26 mouse cellular contexts compared by ENCODE assay signal in the genomic region with DNA sequence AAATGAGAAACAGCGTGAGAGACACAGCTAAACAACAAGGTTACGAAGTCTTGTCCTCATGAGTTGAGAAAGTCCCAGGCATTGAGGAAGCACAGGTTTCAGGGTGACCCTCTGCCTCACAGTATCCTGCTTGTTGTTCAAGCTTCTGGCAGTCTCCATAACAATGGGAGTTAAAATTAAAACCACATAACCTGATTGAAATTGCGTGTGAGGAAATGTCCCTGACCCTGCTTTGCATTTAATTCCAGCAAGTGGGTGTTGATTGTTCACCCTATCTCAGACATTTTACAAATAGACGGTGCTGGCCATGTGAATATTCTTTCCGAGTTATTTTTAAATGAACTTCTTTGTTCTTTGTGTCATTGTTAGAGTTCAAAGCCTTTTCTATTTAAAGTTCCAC.
DNase-seq lines count a peak whose midpoint lies in the region; ATAC-seq lines count a peak whose summit lies in the region.
"Had no signal": no experiment of that assay in that cellular context is flagged by ENCODE, and none has a peak within 500 bp of the region (broad histone marks: within the 10 kb centered on the region; RNA-seq: fewer than 3 reads in every experiment).

No protein-coding gene starts in this region.

- H3K4me2 ChIP-seq in heart, embryonic 13.5 days, result no peak overlapping the region
- no peak overlapping the region for H3K4me2 ChIP-seq in heart, embryonic 16.5 days (ENCODE audit: low read depth, low read length)
- H3K4me2 ChIP-seq: forebrain, embryonic 13.5 days; hindbrain, embryonic 12.5 days; hindbrain, embryonic 15.5 days had no signal

- intact Hi-C loops in heart, postnatal 36 days (cut with DNase I), result no loop called here
- intact Hi-C loops in heart, postnatal 10 days (cut with DNase I), result no loop called here

- peak overlapping the region; percentile 57 for H3K27ac ChIP-seq in heart, embryonic 13.5 days (replicated peaks)
- no peak overlapping the region for H3K27ac ChIP-seq in heart, embryonic 10.5 days
- peak overlapping the region; percentile 64 for H3K27ac ChIP-seq in heart, embryonic 16.5 days (ENCODE audit: low read length)
- H3K27ac ChIP-seq: forebrain, embryonic 10.5 days; forebrain, embryonic 13.5 days; hindbrain, embryonic 12.5 days; hindbrain, embryonic 15.5 days had no signal

- 0 out of 2 replicates have a peak, but pooled peaks cover 5% of the 10 kb centered on the region for H3K9me3 ChIP-seq in heart, embryonic 13.5 days
- H3K9me3 ChIP-seq in heart, embryonic 10.5 days, result no peaks in the 10 kb centered on the region
- H3K9me3 ChIP-seq in heart, embryonic 16.5 days (replicated peaks; ENCODE audit: control insufficient read depth, low read length), result 0 out of 2 replicates have a peak, but pooled peaks cover 2% of the 10 kb centered on the region
- H3K9me3 ChIP-seq: forebrain, embryonic 10.5 days; forebrain, embryonic 13.5 days; hindbrain, embryonic 12.5 days; hindbrain, embryonic 15.5 days had no signal

- peak; percentile 10 to 13 for DNase-seq in heart, adult 18-20 months
- DNase-seq in heart, postnatal 36 days, result no peak
- no peak for DNase-seq in heart, embryonic 10.5 days (ENCODE audit: low spot score)
- DNase-seq in heart, postnatal 4 days, result no peak
- DNase-seq in heart, postnatal 10 days, result peak; percentile 3
- no peak for DNase-seq in spleen, adult 12 weeks (ENCODE audit: low spot score)
- DNase-seq: adrenal gland, adult 2 months; adrenal gland, postnatal 14 days; B cell, adult 2 months; cerebellum, adult 18-20 months; cerebellum, adult 9-10 months; cerebellum, postnatal 14 days; gastrocnemius, postnatal 14 days; kidney, adult 2 months; kidney, postnatal 10 days had no signal

- no peaks in the 10 kb centered on the region for H3K27me3 ChIP-seq in heart, embryonic 13.5 days (replicated peaks)
- no peaks in the 10 kb centered on the region for H3K27me3 ChIP-seq in heart, embryonic 10.5 days (ENCODE audit: insufficient read depth, poor library complexity, severe bottlenecking)
- H3K27me3 ChIP-seq in heart, embryonic 16.5 days (ENCODE audit: control insufficient read depth, insufficient read depth, low read length), result no peaks in the 10 kb centered on the region
- H3K27me3 ChIP-seq: CH12.LX; forebrain, embryonic 13.5 days; hindbrain, embryonic 12.5 days; hindbrain, embryonic 15.5 days; Patski had no signal

- no peak overlapping the region for H3K9ac ChIP-seq in heart, embryonic 13.5 days
- H3K9ac ChIP-seq in heart, embryonic 16.5 days (ENCODE audit: low read length), result no peak overlapping the region
- H3K9ac ChIP-seq: forebrain, embryonic 13.5 days; hindbrain, embryonic 12.5 days; hindbrain, embryonic 15.5 days had no signal

- no peak overlapping the region for H3K4me3 ChIP-seq in heart, embryonic 13.5 days
- no peak overlapping the region for H3K4me3 ChIP-seq in heart, embryonic 10.5 days
- H3K4me3 ChIP-seq in heart, embryonic 16.5 days (ENCODE audit: low read length), result no peak overlapping the region
- H3K4me3 ChIP-seq: forebrain, embryonic 10.5 days; forebrain, embryonic 13.5 days; hindbrain, embryonic 12.5 days; hindbrain, embryonic 15.5 days had no signal

- WGBS in heart, embryonic 13.5 days, result 47% methylated on average over 5 of the region's 5 CpGs
- WGBS in heart, embryonic 10.5 days, result 75% methylated on average over 5 of the region's 5 CpGs
- 49% methylated on average over 5 of the region's 5 CpGs for WGBS in heart, embryonic 16.5 days

- H3K36me3 ChIP-seq in heart, embryonic 13.5 days, result no peaks in the 10 kb centered on the region
- no peaks in the 10 kb centered on the region for H3K36me3 ChIP-seq in heart, embryonic 10.5 days
- H3K36me3 ChIP-seq in heart, embryonic 16.5 days (ENCODE audit: control insufficient read depth, insufficient read depth), result no peaks in the 10 kb centered on the region
- H3K36me3 ChIP-seq: forebrain, embryonic 10.5 days; G1E; hindbrain, embryonic 12.5 days; hindbrain, embryonic 15.5 days had no signal

- ATAC-seq in heart, embryonic 13.5 days (ENCODE audit: extremely low read depth, insufficient number of reproducible peaks, low FRiP score, low TSS enrichment), result no peak; the same call in 1 of the 2 replicates
- peak; percentile 79 for ATAC-seq in heart, embryonic 16.5 days (replicated peaks; ENCODE audit: extremely low read depth, insufficient read depth, low FRiP score)
- ATAC-seq: forebrain, embryonic 13.5 days; forebrain, embryonic 16.5 days; intestine, postnatal 0 days; Patski had no signal

- 0 out of 2 replicates have a peak, but pooled peaks cover 7% of the 10 kb centered on the region for H3K4me1 ChIP-seq in heart, embryonic 13.5 days
- no peaks in the 10 kb centered on the region for H3K4me1 ChIP-seq in heart, embryonic 10.5 days
- peaks cover 3% of the 10 kb centered on the region; the same call in 1 of the 2 replicates for H3K4me1 ChIP-seq in heart, embryonic 16.5 days (ENCODE audit: control insufficient read depth, insufficient read depth, low read length)
- H3K4me1 ChIP-seq: forebrain, embryonic 10.5 days; forebrain, embryonic 13.5 days; hindbrain, embryonic 12.5 days had no signal

Comparison
In these comparisons a context has a peak if more than half of its experiments do, and no peak if none do; other contexts are left out.
1. DNase-seq: peak in heart, adult 18-20 months (2 of 2) and heart, postnatal 10 days (2 of 2); none in heart, postnatal 36 days (0 of 2), heart, embryonic 10.5 days (single experiment), heart, postnatal 4 days (single experiment) and spleen, adult 12 weeks (single experiment).